Mouse (Mus musculus): ENCODE data around the gene Obsl1. TPM values are rescaled to one million over a fixed set of nuclear protein-coding genes. Genes with fewer than 3 reads are reported as not detected.

Gene Obsl1
- polyA plus RNA-seq, 1 experiment, result 23.1 TPM

- 98% methylated on average over 15 of the region's 15 CpGs for WGBS
- no peak for DNase-seq
- H3K4me1 ChIP-seq (replicated peaks; ENCODE audit: control insufficient read depth, insufficient read depth, low read length), result peaks cover 5% of the 10 kb centered on the region
- no peak overlapping the region for H3K4me3 ChIP-seq (ENCODE audit: control insufficient read depth, insufficient read depth, low read length)
- no peak for TF ChIP-seq CTCF (IDR thresholded peaks at IDR 0.05; ENCODE audit: borderline replicate concordance, control insufficient read depth, extremely low read depth, insufficient read depth, low read length, poor library complexity)
- H3K36me3 ChIP-seq (ENCODE audit: control insufficient read depth, insufficient read depth, low read length), result no peaks in the 10 kb centered on the region
- H3K27me3 ChIP-seq (ENCODE audit: control insufficient read depth, insufficient read depth, low read length), result peaks cover 1% of the 10 kb centered on the region; the same call in 1 of the 2 replicates
- no peak overlapping the region for H3K27ac ChIP-seq (ENCODE audit: control insufficient read depth, insufficient read depth, low read length)
These were observed 64.7 kb downstream of the Obsl1 start for GRCm38 (mm10) chr1:75441471-75441996.

- 97% methylated on average over 7 of the region's 7 CpGs for WGBS
These were observed 65.6 kb downstream of the Obsl1 start for GRCm38 (mm10) chr1:75440661-75441060.

GRCm38 (mm10) chr1:75438782-75439181, 67.5 kb downstream of the Obsl1 start:
- TF ChIP-seq POLR2A (IDR thresholded peaks at IDR 0.05; ENCODE audit: control insufficient read depth, extremely low read depth, insufficient read depth, low read length, poor library complexity), result no peak
- no peak for TF ChIP-seq CTCF (IDR thresholded peaks at IDR 0.05; ENCODE audit: borderline replicate concordance, control insufficient read depth, extremely low read depth, insufficient read depth, low read length, poor library complexity)
- WGBS, result 97% methylated on average over 8 of the region's 9 CpGs
- DNase-seq, result no peak
- H3K4me3 ChIP-seq (ENCODE audit: control insufficient read depth, insufficient read depth, low read length), result no peak overlapping the region
- peaks cover 13% of the 10 kb centered on the region for H3K4me1 ChIP-seq (replicated peaks; ENCODE audit: control insufficient read depth, insufficient read depth, low read length)
- no peaks in the 10 kb centered on the region for H3K36me3 ChIP-seq (ENCODE audit: control insufficient read depth, insufficient read depth, low read length)
- H3K27me3 ChIP-seq (ENCODE audit: control insufficient read depth, insufficient read depth, low read length), result no peaks in the 10 kb centered on the region
- H3K27ac ChIP-seq (ENCODE audit: control insufficient read depth, insufficient read depth, low read length), result no peak overlapping the region

More at GRCm38 (mm10) chr1:75440661-75441060, 65.6 kb downstream of the Obsl1 start:
- DNase-seq, result no peak
- no peak for TF ChIP-seq POLR2A (IDR thresholded peaks at IDR 0.05; ENCODE audit: control insufficient read depth, extremely low read depth, insufficient read depth, low read length, poor library complexity)
- TF ChIP-seq CTCF (IDR thresholded peaks at IDR 0.05; ENCODE audit: borderline replicate concordance, control insufficient read depth, extremely low read depth, insufficient read depth, low read length, poor library complexity), result no peak
- no peak overlapping the region for H3K4me3 ChIP-seq (ENCODE audit: control insufficient read depth, insufficient read depth, low read length)
- H3K36me3 ChIP-seq (ENCODE audit: control insufficient read depth, insufficient read depth, low read length), result no peaks in the 10 kb centered on the region
- no peaks in the 10 kb centered on the region; the same call in 1 of the 2 replicates for H3K27me3 ChIP-seq (ENCODE audit: control insufficient read depth, insufficient read depth, low read length)
- H3K4me1 ChIP-seq (replicated peaks; ENCODE audit: control insufficient read depth, insufficient read depth, low read length), result peaks cover 11% of the 10 kb centered on the region
- H3K27ac ChIP-seq (ENCODE audit: control insufficient read depth, insufficient read depth, low read length), result no peak overlapping the region

GRCm38 (mm10) chr1:75435475-75436328, 70.5 kb downstream of the Obsl1 start, which contains the start of gene Gmppa:
TSS of gene Gmppa (plus strand) at chr1:75435930.
- 7% methylated on average over 28 of the region's 28 CpGs for WGBS
- Histone ChIP-seq H3K4me3 (ENCODE audit: control insufficient read depth, insufficient read depth, low read length) (peak within 1 kb of the TSS; percentile 96), H3K27ac (ENCODE audit: control insufficient read depth, insufficient read depth, low read length) (peak within 1 kb of the TSS; percentile 40; the same call in 1 of the 2 replicates), H3K27me3 (ENCODE audit: control insufficient read depth, insufficient read depth, low read length) (no peaks in the 10 kb centered on the region), H3K4me1 (replicated peaks; ENCODE audit: control insufficient read depth, insufficient read depth, low read length) (peaks cover 13% of the 10 kb centered on the region), H3K36me3 (ENCODE audit: control insufficient read depth, insufficient read depth, low read length) (no peaks in the 10 kb centered on the region)
- DNase-seq, result peak; percentile 77
- TF ChIP-seq POLR2A (IDR thresholded peaks at IDR 0.05; ENCODE audit: control insufficient read depth, extremely low read depth, insufficient read depth, low read length, poor library complexity) (0 out of 2 replicates have a peak, but pooled peaks have one; percentile 51), CTCF (IDR thresholded peaks at IDR 0.05; ENCODE audit: borderline replicate concordance, control insufficient read depth, extremely low read depth, insufficient read depth, low read length, poor library complexity) (no peak)

Other genes with a start within 250 kb of the Obsl1 start
- 2.6 and 3.0 TPM in 2 replicates for gene Ptprn, start 241.9 kb downstream of the Obsl1 start, polyA plus RNA-seq (2012; rRNA removed)
- gene Resp18, start 228.0 kb downstream of the Obsl1 start, polyA plus RNA-seq (2012; rRNA removed), result 5.6 and 9.0 TPM in 2 replicates
- 112 and 132 TPM in 2 replicates for gene Dnpep, start 188.5 kb downstream of the Obsl1 start, polyA plus RNA-seq (2012; rRNA removed)
- 6.8 and 31.6 TPM in 2 replicates for gene Des, start 146.1 kb downstream of the Obsl1 start, polyA plus RNA-seq (2012; rRNA removed)
- gene Speg, start 131.2 kb downstream of the Obsl1 start, polyA plus RNA-seq (2012; rRNA removed), result 11.0 and 12.1 TPM in 2 replicates
- gene Gmppa, start 70.5 kb downstream of the Obsl1 start, polyA plus RNA-seq (2012; rRNA removed), result 102 and 128 TPM in 2 replicates
- gene Asic4, start 56.0 kb downstream of the Obsl1 start, polyA plus RNA-seq (2012; rRNA removed), result 0.05 TPM in 2 replicates
- gene Chpf, start 27.1 kb downstream of the Obsl1 start, polyA plus RNA-seq (2012; rRNA removed), result 38.7 and 43.7 TPM in 2 replicates
- gene Tmem198, start 26.9 kb downstream of the Obsl1 start, polyA plus RNA-seq (2012; rRNA removed), result 3.0 and 3.5 TPM in 2 replicates
- gene Inha, start 625 bp upstream of the Obsl1 start, polyA plus RNA-seq (2012; rRNA removed), result 9.6 and 19.9 TPM in 2 replicates
- 73.2 and 93.0 TPM in 2 replicates for gene Stk11ip, start 15.1 kb upstream of the Obsl1 start, polyA plus RNA-seq (2012; rRNA removed)
- gene Slc4a3, start 39.8 kb upstream of the Obsl1 start, polyA plus RNA-seq (2012; rRNA removed), result 8.1 and 21.2 TPM in 2 replicates

All from thymus, adult 2 months (tissue).